Mouse (Mus musculus) mature B cell (primary cell): ENCODE results near the gene Oxa1l.

Experiments used
- in situ Hi-C: fragments of 300-500 bp; cut with MboI; formaldehyde crosslinking; loops from 2 replicates; pipeline ENCODE4 v1.14.3; 2019

Oxa1l gene

GRCm38 (mm10) chr14:54360577-54361340 is at the start of gene Oxa1l:
Oxa1l (plus strand) TSS chr14:54360834.
- in situ Hi-C loops = no loop called here

GRCm38 (mm10) chr14:54311763-54312162 is 48.9 kb upstream of the Oxa1l start:
- in situ Hi-C loops = no loop called here

- in situ Hi-C loops = no loop called here
Measured at GRCm38 (mm10) chr14:54321556-54322376, 38.9 kb upstream of the Oxa1l start.

- in situ Hi-C loops = no loop called here
Measured at GRCm38 (mm10) chr14:54324486-54324885, 36.1 kb upstream of the Oxa1l start.

GRCm38 (mm10) chr14:54328548-54328947 is 32.1 kb upstream of the Oxa1l start:
- in situ Hi-C loops = loop anchor here (5.0 to 25.0 kb wide), 2 partner anchors 86 to 266 kb away; no protein-coding TSS in a partner anchor

DNA sequence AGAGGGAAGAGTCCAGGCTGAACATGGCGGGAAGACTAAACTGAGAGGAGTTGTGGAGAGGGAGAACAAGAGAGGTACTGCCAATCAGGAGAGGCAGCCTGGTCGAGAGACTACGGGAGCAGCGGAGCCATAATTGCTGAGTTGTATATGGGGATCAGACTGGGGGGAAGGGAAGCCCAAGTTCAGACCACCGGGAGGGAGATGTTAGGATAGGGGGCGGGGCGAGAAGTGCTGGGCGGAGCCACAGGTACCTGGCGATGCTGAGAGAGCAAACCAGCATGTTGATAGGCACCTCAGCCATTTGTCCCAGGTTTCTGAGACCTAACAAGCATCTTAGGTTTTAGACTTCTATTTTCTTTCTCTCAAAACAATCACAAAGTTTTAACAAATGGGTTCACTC is 31.4 kb upstream of the Oxa1l start:
- in situ Hi-C loops = loop anchor here (5.0 to 25.0 kb wide), 2 partner anchors 87 to 267 kb away; no protein-coding TSS in a partner anchor

DNA sequence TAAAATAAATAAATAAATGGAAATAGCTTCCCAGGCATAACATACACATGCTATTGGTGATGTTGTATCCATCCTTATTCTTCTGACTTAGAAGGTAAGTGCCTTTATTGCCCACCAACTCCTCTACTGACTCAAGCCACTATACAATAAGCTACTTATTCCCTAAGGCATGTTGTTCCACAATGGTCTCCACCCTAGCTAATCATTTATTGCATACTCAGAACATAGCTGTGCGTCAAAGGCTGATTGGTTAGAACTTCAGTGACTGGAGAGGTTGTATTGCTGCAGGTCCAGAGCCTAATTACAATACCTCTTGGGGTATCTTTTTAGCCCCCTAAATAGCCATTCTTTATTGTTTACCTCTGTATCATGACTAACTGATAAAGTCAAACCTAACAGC is 29.5 kb upstream of the Oxa1l start:
- in situ Hi-C loops = loop anchor here (25.0 kb wide), 1 partner anchor 269 kb away; no protein-coding TSS in a partner anchor

DNA sequence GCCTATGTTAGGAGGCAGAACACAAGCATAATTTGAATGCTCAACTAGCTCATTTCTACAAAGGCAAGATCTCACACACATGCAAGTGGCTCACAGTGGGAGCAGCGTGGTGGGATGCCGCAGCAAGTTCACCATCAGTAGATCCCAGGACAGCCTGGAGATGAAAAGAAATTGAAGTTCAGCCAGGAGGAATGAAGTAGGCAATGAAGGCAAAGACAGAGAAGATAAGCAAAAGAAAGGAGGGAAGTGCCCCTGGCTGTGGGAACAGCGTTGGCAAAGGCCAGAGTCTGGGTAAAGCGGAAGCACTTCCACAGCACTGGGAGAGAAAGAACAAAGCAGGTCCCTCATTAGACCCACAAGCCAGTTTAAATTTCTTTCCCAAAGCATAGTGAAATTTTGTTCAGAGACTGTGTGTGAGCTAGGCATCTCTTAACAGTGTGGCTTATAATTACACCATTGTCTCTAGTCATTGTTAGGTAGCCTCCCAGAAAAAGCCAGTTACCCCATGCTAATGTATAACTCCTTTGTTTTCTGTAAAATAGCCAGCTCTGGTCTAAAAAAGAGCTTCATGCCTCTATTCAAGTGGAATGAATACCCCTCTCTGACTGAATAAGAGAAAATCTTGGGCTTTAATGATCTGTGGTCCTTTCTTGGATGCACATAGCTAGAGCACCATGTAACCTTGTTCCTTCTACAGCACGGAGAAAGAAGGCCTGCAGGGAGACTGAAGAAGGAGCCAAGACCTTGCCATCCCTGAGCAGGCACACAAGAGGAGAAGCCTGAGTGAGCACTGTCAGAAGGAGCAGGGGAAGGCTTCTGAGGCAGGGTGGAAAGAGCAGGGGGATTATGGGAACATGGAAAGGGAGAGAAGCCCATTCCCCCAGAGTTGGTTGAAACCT is 28.2 kb upstream of the Oxa1l start:
- in situ Hi-C loops = loop anchor here (25.0 kb wide), 1 partner anchor 270 kb away; no protein-coding TSS in a partner anchor

DNA sequence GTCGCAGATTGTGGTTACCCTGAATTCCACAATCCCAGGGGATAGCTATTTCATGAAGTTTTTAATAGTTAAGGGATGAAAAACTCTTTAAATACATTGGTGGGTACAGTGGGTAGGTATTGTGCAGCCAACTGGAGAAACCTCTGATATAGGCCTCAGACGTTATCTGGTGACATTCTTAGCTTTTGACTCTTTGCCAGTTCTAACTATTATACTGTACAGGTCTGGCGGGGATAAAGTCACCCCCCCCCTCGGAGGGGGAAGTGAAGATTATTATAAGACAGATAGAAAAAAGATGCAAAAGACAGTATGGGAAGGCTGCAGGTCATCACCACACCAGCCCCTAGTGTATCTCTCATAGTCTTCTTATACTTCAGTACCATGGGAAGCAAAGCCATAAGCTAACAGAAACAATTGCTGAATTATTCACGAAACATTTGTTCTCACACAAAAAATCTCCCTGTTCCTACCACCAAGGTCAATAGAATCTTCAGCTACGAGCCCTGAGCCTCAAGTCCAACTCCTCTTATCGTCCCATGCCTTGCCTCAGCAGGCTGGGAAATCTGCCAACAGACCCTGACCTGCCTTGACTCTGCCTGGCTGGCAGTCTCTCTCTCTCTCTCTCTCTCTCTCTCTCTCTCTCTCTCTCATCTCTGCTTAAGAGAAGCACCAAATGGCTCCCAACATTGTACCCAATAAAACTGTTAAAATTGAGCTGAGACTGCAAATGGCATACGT is 27.0 kb upstream of the Oxa1l start:
- in situ Hi-C loops = loop anchor here (25.0 kb wide), 1 partner anchor 271 kb away; no protein-coding TSS in a partner anchor

GRCm38 (mm10) chr14:54340836-54341235 is 19.8 kb upstream of the Oxa1l start:
- in situ Hi-C loops = loop anchor here (25.0 kb wide), 1 partner anchor 279 kb away; no protein-coding TSS in a partner anchor

GRCm38 (mm10) chr14:54341807-54342206 is 18.8 kb upstream of the Oxa1l start:
- in situ Hi-C loops = loop anchor here (25.0 kb wide), 1 partner anchor 280 kb away; no protein-coding TSS in a partner anchor

GRCm38 (mm10) chr14:54350773-54351541 is 9.7 kb upstream of the Oxa1l start:
- in situ Hi-C loops = loop anchor here (10.0 kb wide), 1 partner anchor 116 kb away; no protein-coding TSS in a partner anchor

- in situ Hi-C loops = loop anchor here (10.0 kb wide), 1 partner anchor 118 kb away; no protein-coding TSS in a partner anchor
Measured at GRCm38 (mm10) chr14:54352314-54352713, 8.3 kb upstream of the Oxa1l start.

DNA sequence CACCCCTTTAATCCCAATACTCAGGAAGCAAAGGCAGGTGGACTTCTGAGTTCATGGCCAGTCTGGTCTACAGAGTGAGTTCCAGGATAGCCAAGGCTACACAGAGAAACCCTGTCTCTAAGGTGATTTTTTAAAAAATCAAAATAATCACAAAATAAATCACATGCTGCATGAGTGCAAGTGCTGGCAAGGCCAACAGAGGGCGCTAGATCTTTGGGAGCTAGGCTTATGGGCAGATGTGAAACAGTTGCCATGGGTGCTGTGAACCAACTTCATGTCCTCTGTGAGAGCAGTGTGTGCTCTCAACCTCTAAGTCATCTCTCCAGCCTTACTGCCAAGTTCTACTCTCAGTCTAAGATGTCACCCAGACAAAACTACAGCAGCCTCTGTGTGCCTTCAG is 6.2 kb upstream of the Oxa1l start:
- in situ Hi-C loops = loop anchor here (10.0 kb wide), 1 partner anchor 120 kb away; no protein-coding TSS in a partner anchor

- in situ Hi-C loops = no loop called here
Measured at GRCm38 (mm10) chr14:54363156-54363555, 2.5 kb downstream of the Oxa1l start.

DNA sequence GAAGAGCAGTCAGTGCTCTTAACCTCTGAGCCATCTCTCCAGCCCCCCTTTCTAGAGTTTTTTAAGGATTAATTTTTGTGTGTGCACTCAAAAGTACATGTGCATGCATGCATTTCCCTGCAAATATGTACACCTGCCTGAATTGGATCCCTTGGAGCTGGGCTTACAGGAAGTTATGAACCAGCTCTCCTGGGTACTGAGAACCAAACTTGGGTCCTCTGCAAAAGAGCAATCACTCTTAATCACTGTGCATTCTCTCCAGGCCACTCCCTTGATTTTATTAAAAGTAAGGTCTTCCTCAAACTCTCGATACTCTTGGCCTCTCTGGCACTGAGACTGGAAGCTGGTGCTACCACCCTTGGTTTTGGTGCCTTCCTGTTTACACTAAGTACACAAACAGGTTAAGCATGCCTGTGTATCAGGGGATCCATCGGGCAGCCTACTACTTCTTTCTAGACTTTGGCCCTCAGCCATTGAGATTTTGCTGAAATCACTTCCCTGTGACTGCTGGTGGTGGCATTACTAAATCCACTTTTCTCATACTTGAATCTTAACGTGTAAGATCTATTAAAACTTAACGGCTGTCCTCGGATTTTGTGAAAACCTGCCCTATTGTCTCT is 4.5 kb downstream of the Oxa1l start:
- in situ Hi-C loops = no loop called here

DNA sequence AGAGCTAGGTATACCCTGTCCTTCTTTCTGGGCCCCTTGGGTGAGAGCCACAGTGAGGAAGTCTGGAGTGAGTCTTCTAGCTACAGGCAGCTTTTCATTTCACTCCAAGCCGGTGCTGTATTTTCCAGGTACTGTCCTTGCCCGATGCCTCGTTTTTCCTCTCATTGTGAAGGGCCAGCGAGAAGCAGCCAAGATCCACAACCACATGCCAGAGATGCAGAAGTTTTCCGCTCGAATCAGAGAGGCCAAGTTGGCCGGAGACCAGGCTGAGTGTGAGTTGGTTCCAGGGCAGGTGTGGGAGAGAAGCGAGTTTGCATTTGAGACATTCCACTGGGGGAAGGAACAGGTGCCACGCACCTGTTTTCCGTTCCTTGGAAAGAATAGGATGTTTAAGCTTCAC is 5.9 kb downstream of the Oxa1l start:
- in situ Hi-C loops = no loop called here

GRCm38 (mm10) chr14:54367429-54368060 is 6.9 kb downstream of the Oxa1l start:
- in situ Hi-C loops = no loop called here

GRCm38 (mm10) chr14:54369372-54369771 is 8.7 kb downstream of the Oxa1l start:
- in situ Hi-C loops = no loop called here
